Mouse (Mus musculus) forelimb bud, embryonic 11.5 days (tissue): ENCODE data around the gene Nfkbia.

Experiments used
- DNase-seq: peaks from one replicate; pipeline ENCODE4 v3.0.0-alpha.2; 2012; ENCODE audit warnings: low read depth, low spot score

Nfkbia gene

GRCm38 (mm10) chr12:55490722-55491449 is 1.6 kb downstream of the Nfkbia start:
- DNase-seq: no peak

GRCm38 (mm10) chr12:55489986-55490721 is 2.3 kb downstream of the Nfkbia start:
- DNase-seq: no peak

- DNase-seq: no peak
Observed at GRCm38 (mm10) chr12:55488661-55489447, 3.6 kb downstream of the Nfkbia start.

- DNase-seq: no peak
Observed at GRCm38 (mm10) chr12:55487843-55488660, 4.4 kb downstream of the Nfkbia start.

- DNase-seq: no peak
Observed at GRCm38 (mm10) chr12:55486923-55487674, 5.3 kb downstream of the Nfkbia start.

GRCm38 (mm10) chr12:55484800-55485199 is 7.6 kb downstream of the Nfkbia start:
- no peak for DNase-seq

- DNase-seq: no peak
Observed at GRCm38 (mm10) chr12:55484079-55484774, 8.2 kb downstream of the Nfkbia start.

GRCm38 (mm10) chr12:55483591-55483990 is 8.9 kb downstream of the Nfkbia start:
- DNase-seq: no peak

- no peak for DNase-seq
Observed at GRCm38 (mm10) chr12:55482732-55483131, 9.7 kb downstream of the Nfkbia start.

GRCm38 (mm10) chr12:55481739-55482138 is 10.7 kb downstream of the Nfkbia start:
- DNase-seq: no peak

- DNase-seq: no peak
Observed at GRCm38 (mm10) chr12:55480471-55481153, 11.8 kb downstream of the Nfkbia start.

- DNase-seq: no peak
Observed at GRCm38 (mm10) chr12:55478901-55479300, 13.5 kb downstream of the Nfkbia start.

GRCm38 (mm10) chr12:55474209-55474583 is 18.3 kb downstream of the Nfkbia start:
- no peak for DNase-seq

- no peak for DNase-seq
Observed at GRCm38 (mm10) chr12:55473250-55474208, 18.9 kb downstream of the Nfkbia start.

GRCm38 (mm10) chr12:55471344-55471743 is 21.1 kb downstream of the Nfkbia start:
- no peak for DNase-seq

- peak; percentile 32 for DNase-seq
Observed at GRCm38 (mm10) chr12:55470442-55470841, 22.0 kb downstream of the Nfkbia start.

- no peak for DNase-seq
Observed at GRCm38 (mm10) chr12:55467331-55468180, 24.9 kb downstream of the Nfkbia start.
